Mouse (Mus musculus): Measurements from ENCODE around the gene Ccdc36.

The Ccdc36 gene

GRCm38 (mm10) chr9:108428384-108428783 is at the start of gene Ccdc36:
TSS of gene Ccdc36 (minus strand) at chr9:108428484.
- DNase-seq, result no peak

DNA sequence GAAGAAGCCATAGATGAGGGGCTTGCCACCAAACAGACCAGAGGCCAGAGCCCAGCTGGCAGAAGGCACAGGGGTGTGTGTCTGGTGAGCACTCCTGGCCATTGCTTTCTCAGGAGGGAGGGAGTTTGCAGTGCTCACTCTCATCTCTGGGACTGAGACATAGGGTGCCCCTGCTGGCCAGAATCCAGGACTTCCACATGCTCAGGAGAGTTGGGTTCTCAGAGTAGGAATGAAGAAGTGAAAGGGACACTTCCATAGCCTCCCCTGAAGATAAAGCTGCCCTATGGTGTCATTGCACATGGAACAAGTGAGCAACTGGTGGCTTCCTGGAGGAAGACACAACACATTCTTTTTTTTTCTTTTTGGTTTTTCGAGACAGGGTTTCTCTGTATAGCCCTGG is 46.2 kb upstream of the Ccdc36 start:
- DNase-seq, result no peak

DNA sequence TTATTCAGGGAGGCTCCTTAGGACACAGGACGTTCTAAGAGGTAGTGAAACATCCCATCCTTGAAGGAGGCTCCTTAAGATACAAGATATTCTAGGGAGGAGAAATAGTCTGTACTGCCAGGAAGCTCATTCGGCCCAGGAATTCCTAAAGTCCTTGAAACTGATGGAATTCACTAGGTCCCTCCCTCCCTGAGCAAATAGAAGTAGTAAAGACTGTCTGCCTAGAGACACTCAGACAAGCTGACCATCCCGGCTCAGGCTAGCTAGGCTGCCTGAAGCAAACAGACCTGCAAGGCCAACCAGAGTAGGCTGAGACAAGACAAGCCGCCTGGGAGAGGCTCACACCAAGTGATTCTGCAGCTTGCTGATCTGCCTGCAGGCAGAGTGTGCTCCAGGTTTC is 41.6 kb upstream of the Ccdc36 start:
- DNase-seq, result no peak

DNA sequence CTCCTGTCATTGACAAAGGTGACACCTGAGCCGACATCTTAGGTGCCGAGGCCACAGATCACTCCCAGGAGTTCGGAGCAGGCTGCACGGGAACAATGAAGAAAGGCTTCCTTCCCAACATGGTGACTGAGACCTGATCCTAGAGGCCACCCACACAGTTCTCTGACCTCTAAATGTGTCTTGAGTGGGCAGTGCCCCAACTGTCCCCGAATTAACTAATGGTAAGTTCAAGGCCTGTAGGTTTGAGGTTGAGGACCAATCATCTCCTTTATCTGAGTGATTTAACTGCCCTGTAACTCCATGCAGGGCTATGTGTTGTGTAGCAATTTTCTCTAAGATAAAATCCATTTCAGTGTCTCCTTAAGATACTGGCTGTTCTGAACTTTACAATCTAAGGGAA is 41.1 kb upstream of the Ccdc36 start:
- DNase-seq, result no peak

GRCm38 (mm10) chr9:108466219-108466618 is 37.9 kb upstream of the Ccdc36 start:
- DNase-seq, result no peak

DNA sequence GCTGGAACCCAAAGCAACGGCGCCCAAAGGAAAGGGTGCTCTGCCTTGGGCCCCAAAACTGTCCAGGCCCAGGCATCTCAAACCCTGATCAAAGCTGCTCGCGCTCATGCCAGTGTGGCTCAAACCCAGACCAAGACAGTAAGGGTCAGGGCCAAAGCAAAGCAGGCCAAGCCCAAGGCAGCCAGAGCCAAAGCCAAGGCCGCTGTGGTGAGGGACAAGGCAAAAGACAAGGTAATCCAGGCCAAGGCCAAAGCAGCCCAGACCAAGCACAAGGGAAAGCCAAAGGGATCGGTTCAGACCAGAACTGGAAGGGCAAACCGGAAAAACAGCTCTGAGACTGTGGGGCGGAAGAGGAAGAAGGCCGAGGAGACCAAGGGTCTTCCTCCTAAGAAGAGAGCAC is 35.4 kb upstream of the Ccdc36 start:
- DNase-seq, result no peak

DNA sequence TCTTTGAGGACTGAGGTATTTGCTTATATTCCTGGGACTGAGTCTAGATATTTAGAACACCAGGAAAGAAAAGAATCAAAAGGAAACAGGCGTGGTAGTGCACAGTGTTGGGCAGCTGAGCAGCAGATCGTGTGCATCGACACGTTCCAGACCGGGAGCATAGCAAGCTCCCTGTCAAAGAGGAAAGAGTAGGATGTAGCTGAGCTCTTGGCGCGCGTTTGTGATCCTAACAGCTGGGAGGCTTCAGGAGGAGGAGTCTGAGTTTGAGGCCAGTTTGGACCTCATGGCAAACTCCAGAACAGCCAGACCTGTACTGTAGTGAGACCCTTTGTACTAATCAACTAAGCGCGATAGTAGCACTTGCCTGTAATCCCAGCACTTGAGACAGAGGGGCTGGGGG is 33.9 kb upstream of the Ccdc36 start:
- no peak for DNase-seq

- no peak for DNase-seq
Observed at GRCm38 (mm10) chr9:108461675-108462074, 33.4 kb upstream of the Ccdc36 start.

DNA sequence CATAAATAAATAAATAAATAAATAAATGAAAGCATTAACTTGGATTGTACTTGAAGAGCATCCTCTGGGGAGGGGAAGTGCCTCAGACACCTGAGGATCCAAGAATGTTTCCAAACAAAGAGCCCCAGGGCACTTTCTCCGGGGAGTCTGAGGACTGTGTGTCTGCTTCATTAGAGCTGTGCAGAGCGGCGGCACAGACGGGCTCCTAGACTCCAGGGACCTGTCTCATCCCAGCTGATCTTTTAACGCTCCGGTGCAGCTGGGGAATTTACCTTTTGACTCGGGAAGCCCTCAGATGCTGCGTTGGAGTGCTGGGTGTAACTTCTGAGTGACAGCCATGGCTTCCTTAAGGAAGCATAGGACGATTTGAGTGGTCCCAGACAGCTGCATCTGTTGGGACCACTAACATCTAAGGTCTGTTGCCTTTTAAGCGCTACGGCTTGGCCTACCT is 32.9 kb upstream of the Ccdc36 start, which contains the start of gene Klhdc8b:
Klhdc8b (minus strand) TSS at position 401 of the 451 bp plus-strand sequence.
- DNase-seq, result no peak

DNA sequence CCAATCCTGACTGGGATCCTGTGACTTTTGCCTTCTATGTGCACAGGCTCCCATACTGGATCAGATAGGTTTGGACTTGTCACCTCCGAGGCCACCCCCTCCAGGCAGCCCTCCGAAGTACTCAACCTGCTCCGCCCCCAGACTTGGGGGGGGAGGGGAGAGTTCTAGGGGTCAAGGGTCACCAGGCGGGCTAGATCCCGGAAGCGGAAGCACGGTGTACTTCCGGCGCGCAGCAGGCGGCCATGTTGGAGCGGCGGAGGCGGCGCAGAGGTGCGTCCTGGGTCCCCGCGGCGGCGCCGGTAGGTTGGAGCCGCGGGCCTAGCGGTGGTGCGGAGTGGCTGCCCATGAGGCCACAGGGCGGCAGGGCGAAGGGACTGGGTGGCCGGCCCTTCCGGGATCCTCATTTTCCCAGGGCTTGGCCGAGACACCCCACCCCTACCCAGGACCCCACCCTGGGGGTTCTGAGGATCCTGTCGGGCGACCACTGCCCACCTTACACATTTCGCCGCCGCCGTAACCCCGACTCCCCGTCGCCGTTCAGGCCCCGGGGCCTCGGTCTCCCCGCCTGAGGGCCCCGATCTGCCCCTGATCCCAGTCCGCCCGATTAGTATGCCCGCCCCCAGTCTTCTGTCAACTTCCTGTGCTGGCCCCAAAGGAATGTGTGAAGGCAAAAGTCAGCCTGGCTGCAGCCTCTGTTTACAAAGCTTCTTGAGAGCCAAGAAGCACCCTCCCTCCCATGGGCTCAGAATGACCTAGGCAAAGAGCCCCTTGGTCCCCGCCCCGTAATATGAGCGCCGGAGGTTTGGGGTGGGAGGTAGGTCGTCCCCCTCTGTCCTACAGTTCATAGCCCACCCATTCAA is 32.3 kb upstream of the Ccdc36 start, which contains the start of gene Ccdc71:
Ccdc71 (plus strand) TSS at position 209 of the 860 bp plus-strand sequence.
- DNase-seq, result peak; percentile 86

DNA sequence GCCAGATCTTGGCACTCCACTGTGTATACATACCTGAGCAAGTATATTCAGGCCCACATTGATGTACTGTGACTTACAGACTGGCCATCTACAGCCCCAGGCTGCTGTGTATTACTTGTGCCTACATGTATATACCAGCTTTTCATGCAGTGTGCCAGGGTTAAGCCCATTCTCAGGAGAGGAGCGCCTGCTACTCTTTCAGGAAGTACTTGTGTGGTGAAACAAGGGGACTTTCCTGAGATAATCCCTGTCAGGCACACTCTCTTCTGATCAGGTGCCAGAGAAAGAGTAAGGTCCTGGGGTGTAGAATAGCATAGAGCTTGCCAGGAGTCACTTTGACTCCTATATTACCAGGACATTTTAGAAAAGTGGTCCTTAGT is 31.6 kb upstream of the Ccdc36 start:
- no peak for DNase-seq

- no peak for DNase-seq
Observed at GRCm38 (mm10) chr9:108456953-108457352, 28.7 kb upstream of the Ccdc36 start.

DNA sequence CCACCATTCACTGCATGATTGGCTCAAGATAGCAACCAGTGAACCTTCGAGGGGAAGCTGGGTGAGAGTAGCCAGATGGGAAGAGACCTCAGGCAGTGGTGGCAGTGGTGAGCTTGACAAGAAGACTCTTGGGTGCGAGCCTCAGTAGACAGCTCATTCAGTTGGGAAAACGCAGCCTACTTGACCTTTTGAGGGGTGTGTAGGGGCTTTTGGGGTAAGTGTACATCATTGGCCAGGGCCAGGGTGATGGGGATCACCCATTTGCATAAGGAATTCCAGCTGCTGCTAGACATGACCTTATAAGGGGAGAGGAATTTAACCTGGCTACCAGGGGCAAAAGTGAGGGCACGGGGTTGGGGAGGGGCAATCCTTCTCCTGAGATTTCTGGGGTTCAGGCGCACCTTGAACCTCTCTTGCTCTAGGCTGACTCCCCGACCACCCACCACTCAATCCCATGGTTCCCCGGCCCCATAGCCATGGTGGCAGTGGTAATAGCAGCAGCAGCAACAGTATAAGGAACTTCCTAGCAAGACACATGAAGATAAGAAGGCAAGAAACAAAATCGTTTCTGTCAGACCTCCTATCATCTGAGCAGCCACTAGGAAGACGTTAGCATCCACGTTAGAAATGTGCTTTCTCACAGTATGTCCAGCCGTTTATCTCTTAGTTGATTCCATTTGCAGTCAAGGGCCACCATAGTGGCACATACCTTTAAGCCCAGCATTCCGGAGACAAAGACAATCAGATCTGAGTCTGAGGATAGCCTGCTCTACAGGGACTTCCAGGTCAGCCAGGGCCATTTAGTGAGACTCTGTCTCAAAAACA is 27.7 kb upstream of the Ccdc36 start:
- no peak for DNase-seq

DNA sequence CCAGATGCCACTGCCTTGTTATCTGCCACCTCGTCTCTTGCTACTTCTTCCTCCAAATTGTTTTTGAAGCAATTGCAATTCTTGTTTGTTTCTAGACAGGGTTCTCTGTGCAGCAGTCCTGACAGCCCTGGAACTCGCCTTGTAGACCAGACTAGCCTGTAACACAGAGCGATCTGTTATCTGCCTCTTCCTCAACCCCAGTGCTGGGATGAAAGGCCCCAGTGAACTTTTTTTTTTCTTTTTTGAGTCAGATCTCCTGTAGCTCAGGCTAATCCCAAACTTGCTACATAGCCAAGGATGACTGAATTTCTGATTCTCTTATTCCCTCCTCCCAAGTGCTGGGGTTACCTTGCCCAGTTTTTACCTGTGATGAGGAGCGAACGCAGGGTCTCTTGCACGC is 26.1 kb upstream of the Ccdc36 start:
- DNase-seq, result no peak

GRCm38 (mm10) chr9:108453458-108453857 is 25.2 kb upstream of the Ccdc36 start:
- no peak for DNase-seq

GRCm38 (mm10) chr9:108452911-108453310 is 24.6 kb upstream of the Ccdc36 start:
- no peak for DNase-seq

GRCm38 (mm10) chr9:108452291-108452906 is 24.1 kb upstream of the Ccdc36 start:
- peak; percentile 88 for DNase-seq

GRCm38 (mm10) chr9:108451519-108452160 is 23.4 kb upstream of the Ccdc36 start:
- no peak for DNase-seq

- DNase-seq, result no peak
Observed at GRCm38 (mm10) chr9:108451170-108451493, 22.8 kb upstream of the Ccdc36 start.

- peak; percentile 43 for DNase-seq
Observed at GRCm38 (mm10) chr9:108450292-108451169, 22.2 kb upstream of the Ccdc36 start.

- no peak for DNase-seq
Observed at GRCm38 (mm10) chr9:108449860-108450259, 21.6 kb upstream of the Ccdc36 start.

DNA sequence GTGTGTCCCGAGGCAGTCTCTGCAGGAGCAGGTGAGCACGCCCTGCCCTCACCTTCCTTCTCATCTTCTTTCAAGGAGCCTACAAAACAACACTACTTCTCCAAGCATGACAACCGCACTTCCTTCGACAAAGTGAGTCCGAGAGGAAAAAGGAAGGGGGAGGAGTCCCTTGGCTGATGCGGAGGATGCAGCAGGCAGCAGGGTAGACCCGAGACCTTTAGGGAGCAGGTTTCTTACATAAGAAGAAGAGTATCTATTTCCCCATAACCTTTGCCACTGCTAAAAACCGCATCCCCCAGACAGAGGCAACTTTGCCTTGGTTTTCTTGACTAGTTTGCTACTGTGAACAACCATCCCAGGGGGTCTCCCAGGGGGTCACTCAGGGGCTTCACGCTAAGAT is 16.8 kb upstream of the Ccdc36 start:
- no peak for DNase-seq

Measured in cerebellum, adult 11-12 months (tissue).